ENCODE assay signal across 8 mouse cellular contexts in the genomic region with DNA sequence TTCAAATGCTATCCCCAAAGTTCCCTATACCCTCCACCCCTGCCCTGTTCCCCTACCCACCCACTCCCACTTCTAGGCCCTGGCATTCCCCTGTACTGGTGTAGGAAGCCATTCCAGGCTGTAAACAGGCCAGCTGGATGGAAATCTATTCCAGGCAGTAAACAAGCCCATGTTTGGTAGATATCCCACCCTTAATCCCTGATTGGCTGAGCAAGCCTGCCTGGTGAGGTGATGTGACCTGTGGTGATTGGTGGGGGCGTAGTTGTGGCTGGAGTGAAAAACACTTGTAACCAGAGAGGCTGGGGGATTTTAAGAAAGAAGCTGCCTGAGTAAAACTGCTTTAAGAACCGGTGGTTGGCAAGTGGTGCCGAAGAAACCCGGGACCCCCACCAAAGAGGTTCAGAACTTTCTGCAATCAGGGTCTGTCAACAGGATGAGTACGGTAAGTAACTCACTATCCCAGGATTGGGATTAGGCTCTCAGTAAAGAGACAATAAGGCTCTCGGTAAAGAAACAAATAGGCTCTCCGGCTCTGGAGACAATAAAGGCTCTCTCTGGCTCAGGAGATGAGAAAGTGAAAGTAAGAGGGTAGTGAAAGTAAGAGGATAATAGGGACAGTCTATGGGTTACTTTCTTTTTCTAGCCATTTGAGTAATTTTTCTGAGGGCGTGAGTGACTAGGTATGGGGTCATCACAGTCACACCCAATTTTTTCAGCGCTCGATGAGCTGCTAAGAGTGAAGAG.
DNase-seq lines count a peak whose midpoint lies in the region; TF ChIP-seq lines count a peak whose summit lies in the region.
"Not testable (repeated sequence)": the region's sequence is repeated elsewhere in the genome, so short reads cannot be mapped to it uniquely, and the experiment has no call there.

No protein-coding gene starts in this region.

- H3K4me3 ChIP-seq in C2C12 (ENCODE audit: insufficient read depth, poor library complexity, severe bottlenecking) (peak overlapping the region; percentile 33), MEL (ENCODE audit: control insufficient read depth in 1 of 2, insufficient read depth in 1 of 2, low read depth in 2 of 2, low read length in 2 of 2) (peak overlapping the region; percentile 25)
- peak overlapping the region; percentile 9; the same call in 1 of the 2 replicates for H3K4me3 ChIP-seq in gastrocnemius, adult 2 months
- not testable (repeated sequence) for H3K4me3 ChIP-seq in liver, adult 2 months (ENCODE audit: insufficient read depth, low read depth, low read length)

- not testable (repeated sequence) for H3K9ac ChIP-seq in MEL (ENCODE audit: control insufficient read depth, low read depth, low read length, poor library complexity, severe bottlenecking); liver, adult 2 months (ENCODE audit: low read depth, low read length)

- intact Hi-C loops in gastrocnemius, adult 2 months (cut with DNase I): not testable (repeated sequence)

- TF ChIP-seq EP300 in MEL (IDR thresholded peaks at IDR 0.05; ENCODE audit: low read depth in 1 of 2, low read length in 2 of 2): not testable (repeated sequence)

- TF ChIP-seq POLR2A in MEL (IDR thresholded peaks at IDR 0.05; ENCODE audit: control insufficient read depth in 1 of 2, insufficient read depth in 1 of 2, low read depth in 1 of 2, low read length in 2 of 2, poor library complexity in 1 of 2); liver, adult 2 months (IDR thresholded peaks at IDR 0.05; ENCODE audit: extremely low read depth, insufficient read depth, low read length): not testable (repeated sequence)

- not testable (repeated sequence) for TF ChIP-seq CTCF in C2C12 (IDR thresholded peaks at IDR 0.05; ENCODE audit: control insufficient read depth, insufficient read depth, insufficient read length); MEL (IDR thresholded peaks at IDR 0.05 in 2 of 3, conservative IDR thresholded peaks at IDR 0.05 in 1 of 3; ENCODE audit: control insufficient read depth in 1 of 3, insufficient read depth in 1 of 3, low read depth in 2 of 3, low read length in 3 of 3, poor library complexity in 1 of 3, severe bottlenecking in 1 of 3); gastrocnemius, adult 2 months (IDR thresholded peaks at IDR 0.05); liver, adult 2 months (IDR thresholded peaks at IDR 0.05; ENCODE audit: low read depth, low read length)

- H3K27me3 ChIP-seq in C2C12 (ENCODE audit: control insufficient read depth, insufficient read depth, insufficient read length); MEL (ENCODE audit: control insufficient read depth in 1 of 2, insufficient read depth in 2 of 2, low read length in 2 of 2); liver, adult 2 months (ENCODE audit: control insufficient read depth, insufficient read depth, low read length): not testable (repeated sequence)

- 79% methylated on average over 10 of the region's 10 CpGs for WGBS in liver, adult 2 months

- H3K79me3 ChIP-seq in C2C12 (ENCODE audit: low read depth): not testable (repeated sequence)

- not testable (repeated sequence) for H3K27ac ChIP-seq in MEL (ENCODE audit: control insufficient read depth, low read depth, low read length); gastrocnemius, adult 2 months; liver, adult 2 months (replicated peaks; ENCODE audit: insufficient read depth, low read depth, low read length)

- not testable (repeated sequence) for H3ac ChIP-seq in C2C12 (ENCODE audit: control insufficient read depth, insufficient read length, low read depth)

- H3K9me3 ChIP-seq in MEL (replicated peaks; ENCODE audit: insufficient read depth, low read length): not testable (repeated sequence)

- peak; percentile 63 for DNase-seq in 3134 (ENCODE audit: extremely low read depth, insufficient read length, low spot score)
- peak; percentile 4 for DNase-seq in MEL (ENCODE audit: low read depth, low spot score)
- DNase-seq in Muller cell, postnatal 12 days (ENCODE audit: inconsistent ontology term): peak; percentile 5
- DNase-seq in adipocyte (ENCODE audit: low spot score): peak; percentile 58
- DNase-seq in gastrocnemius, adult 2 months: not testable (repeated sequence)
- peak; percentile 10 for DNase-seq in liver, adult 2 months (ENCODE audit: extremely low read depth, low read depth, low spot score)
- peak; percentile 4 for DNase-seq in naive thymus-derived CD4-positive, alpha-beta T cell, adult 2 months (ENCODE audit: low read depth)

- H3K4me1 ChIP-seq in MEL (ENCODE audit: control insufficient read depth in 1 of 2, insufficient read depth in 2 of 2, low read length in 2 of 2); liver, adult 2 months (ENCODE audit: control insufficient read depth, insufficient read depth, low read length): not testable (repeated sequence)

- not testable (repeated sequence) for H3K36me3 ChIP-seq in C2C12 (ENCODE audit: control insufficient read depth, insufficient read depth); MEL (ENCODE audit: control insufficient read depth in 1 of 2, insufficient read depth in 2 of 2, low read length in 2 of 2); liver, adult 2 months (ENCODE audit: control insufficient read depth, insufficient read depth, low read length)

- not testable (repeated sequence) for H3K79me2 ChIP-seq in C2C12 (ENCODE audit: control insufficient read depth, insufficient read depth); MEL (ENCODE audit: control insufficient read depth, insufficient read depth, low read length, poor library complexity); liver, adult 2 months (ENCODE audit: control insufficient read depth, insufficient read depth, low read length)

- TF ChIP-seq RAD21 in MEL (IDR thresholded peaks at IDR 0.05; ENCODE audit: low read depth, low read length): not testable (repeated sequence)
